ENCODE assay signal across 14 mouse cellular contexts in genomic region chr14:97403176-97403795, GRCm38 (mm10).
A peak's percentile ranks its signal among the peaks of the same experiment; 100 is the strongest.
DNase-seq lines count a peak whose midpoint lies in the region; ATAC-seq lines count a peak whose summit lies in the region.
"Had no signal": no experiment of that assay in that cellular context is flagged by ENCODE, and none has a peak within 500 bp of the region (broad histone marks: within the 10 kb centered on the region; RNA-seq: fewer than 3 reads in every experiment).

No protein-coding gene starts in this region.

- no peak overlapping the region for H3K4me2 ChIP-seq in forebrain, embryonic 12.5 days
- no peak overlapping the region for H3K4me2 ChIP-seq in kidney, embryonic 15.5 days
- H3K4me2 ChIP-seq in midbrain, embryonic 13.5 days (replicated peaks): no peak overlapping the region
- H3K4me2 ChIP-seq in stomach, embryonic 14.5 days (replicated peaks; ENCODE audit: low read depth, low read length): no peak overlapping the region
- H3K4me2 ChIP-seq: forebrain, embryonic 13.5 days; liver, embryonic 13.5 days had no signal

- 77% methylated on average over 3 of the region's 3 CpGs for WGBS in forebrain, embryonic 12.5 days
- 81% methylated on average over 3 of the region's 3 CpGs for WGBS in forebrain, embryonic 10.5 days
- WGBS in kidney, embryonic 15.5 days: 63% methylated on average over 3 of the region's 3 CpGs
- 47% methylated on average over 3 of the region's 3 CpGs for WGBS in midbrain, embryonic 13.5 days
- WGBS in midbrain, embryonic 10.5 days: 64% methylated on average over 3 of the region's 3 CpGs
- WGBS in stomach, embryonic 14.5 days: 39% methylated on average over 3 of the region's 3 CpGs

- H3K4me3 ChIP-seq in forebrain, embryonic 12.5 days (replicated peaks): no peak overlapping the region
- H3K4me3 ChIP-seq in forebrain, embryonic 10.5 days: no peak overlapping the region
- no peak overlapping the region for H3K4me3 ChIP-seq in kidney, embryonic 15.5 days (replicated peaks)
- no peak overlapping the region for H3K4me3 ChIP-seq in midbrain, embryonic 13.5 days (replicated peaks)
- H3K4me3 ChIP-seq in midbrain, embryonic 10.5 days: no peak overlapping the region
- no peak overlapping the region for H3K4me3 ChIP-seq in stomach, embryonic 14.5 days (ENCODE audit: low read depth, low read length)
- H3K4me3 ChIP-seq: forebrain, embryonic 13.5 days; left cerebral cortex, adult 2 months; liver, embryonic 13.5 days had no signal

- no peaks in the 10 kb centered on the region for H3K4me1 ChIP-seq in forebrain, embryonic 12.5 days
- peaks cover 9% of the 10 kb centered on the region; the same call in 1 of the 2 replicates for H3K4me1 ChIP-seq in forebrain, embryonic 10.5 days
- H3K4me1 ChIP-seq in kidney, embryonic 15.5 days: no peaks in the 10 kb centered on the region
- no peaks in the 10 kb centered on the region for H3K4me1 ChIP-seq in midbrain, embryonic 13.5 days (replicated peaks)
- H3K4me1 ChIP-seq in midbrain, embryonic 10.5 days: no peaks in the 10 kb centered on the region
- no peaks in the 10 kb centered on the region for H3K4me1 ChIP-seq in stomach, embryonic 14.5 days (ENCODE audit: control insufficient read depth, insufficient read depth, low read length)
- H3K4me1 ChIP-seq: forebrain, embryonic 13.5 days; liver, embryonic 13.5 days had no signal

- no peak for DNase-seq in forebrain, embryonic 10.5 days (ENCODE audit: extremely low spot score, low spot score)
- no peak for DNase-seq in kidney, adult 9 months
- DNase-seq in midbrain, embryonic 10.5 days (ENCODE audit: low spot score): no peak
- DNase-seq in urinary bladder, adult 2 months (ENCODE audit: low spot score): no peak
- DNase-seq: gastrocnemius, postnatal 36 days; liver, embryonic 13.5 days; thymus, postnatal 36 days had no signal

- 0 out of 2 replicates have a peak, but pooled peaks have one; percentile 36 for ATAC-seq in forebrain, embryonic 12.5 days (ENCODE audit: low FRiP score)
- ATAC-seq in kidney, embryonic 15.5 days (replicated peaks; ENCODE audit: low FRiP score): peak; percentile 40; the same call in 1 of the 2 replicates
- ATAC-seq in midbrain, embryonic 13.5 days: peak; percentile 9; the same call in 1 of the 2 replicates
- ATAC-seq in stomach, embryonic 14.5 days (ENCODE audit: insufficient number of reproducible peaks, insufficient read depth, low FRiP score, low read depth): peak; percentile 46; the same call in 1 of the 2 replicates
- ATAC-seq: forebrain, embryonic 13.5 days had no signal

- H3K9me3 ChIP-seq in forebrain, embryonic 12.5 days: no peaks in the 10 kb centered on the region
- no peaks in the 10 kb centered on the region for H3K9me3 ChIP-seq in forebrain, embryonic 10.5 days
- H3K9me3 ChIP-seq in kidney, embryonic 15.5 days (replicated peaks): no peaks in the 10 kb centered on the region
- H3K9me3 ChIP-seq in midbrain, embryonic 13.5 days: no peaks in the 10 kb centered on the region
- no peaks in the 10 kb centered on the region for H3K9me3 ChIP-seq in midbrain, embryonic 10.5 days (replicated peaks)
- no peaks in the 10 kb centered on the region for H3K9me3 ChIP-seq in stomach, embryonic 14.5 days (ENCODE audit: control insufficient read depth, low read depth, low read length)
- H3K9me3 ChIP-seq: forebrain, embryonic 13.5 days; liver, embryonic 13.5 days had no signal

- no peak overlapping the region for H3K9ac ChIP-seq in forebrain, embryonic 12.5 days
- no peak overlapping the region for H3K9ac ChIP-seq in kidney, embryonic 15.5 days
- no peak overlapping the region for H3K9ac ChIP-seq in midbrain, embryonic 13.5 days (replicated peaks)
- no peak overlapping the region for H3K9ac ChIP-seq in stomach, embryonic 14.5 days (replicated peaks; ENCODE audit: low read depth, low read length)
- H3K9ac ChIP-seq: forebrain, embryonic 13.5 days; liver, embryonic 13.5 days had no signal

- no peaks in the 10 kb centered on the region for H3K36me3 ChIP-seq in forebrain, embryonic 12.5 days (replicated peaks)
- no peaks in the 10 kb centered on the region for H3K36me3 ChIP-seq in forebrain, embryonic 10.5 days (replicated peaks)
- no peaks in the 10 kb centered on the region for H3K36me3 ChIP-seq in kidney, embryonic 15.5 days
- no peaks in the 10 kb centered on the region for H3K36me3 ChIP-seq in midbrain, embryonic 13.5 days
- no peaks in the 10 kb centered on the region for H3K36me3 ChIP-seq in midbrain, embryonic 10.5 days
- H3K36me3 ChIP-seq in stomach, embryonic 14.5 days (ENCODE audit: control insufficient read depth, insufficient read depth, low read length): no peaks in the 10 kb centered on the region
- H3K36me3 ChIP-seq: liver, embryonic 13.5 days had no signal

- H3K27me3 ChIP-seq in forebrain, embryonic 12.5 days: no peaks in the 10 kb centered on the region
- H3K27me3 ChIP-seq in forebrain, embryonic 10.5 days (ENCODE audit: poor library complexity, severe bottlenecking): no peaks in the 10 kb centered on the region
- H3K27me3 ChIP-seq in kidney, embryonic 15.5 days: no peaks in the 10 kb centered on the region
- H3K27me3 ChIP-seq in midbrain, embryonic 13.5 days: no peaks in the 10 kb centered on the region
- no peaks in the 10 kb centered on the region for H3K27me3 ChIP-seq in midbrain, embryonic 10.5 days (ENCODE audit: low read depth, poor library complexity, severe bottlenecking)
- H3K27me3 ChIP-seq in stomach, embryonic 14.5 days (ENCODE audit: control insufficient read depth, insufficient read depth, low read length): no peaks in the 10 kb centered on the region
- H3K27me3 ChIP-seq: forebrain, embryonic 13.5 days; liver, embryonic 13.5 days had no signal

- H3K27ac ChIP-seq in forebrain, embryonic 12.5 days: no peak overlapping the region
- no peak overlapping the region for H3K27ac ChIP-seq in forebrain, embryonic 10.5 days
- no peak overlapping the region for H3K27ac ChIP-seq in kidney, embryonic 15.5 days
- H3K27ac ChIP-seq in midbrain, embryonic 13.5 days: no peak overlapping the region
- H3K27ac ChIP-seq in midbrain, embryonic 10.5 days (replicated peaks): no peak overlapping the region
- no peak overlapping the region for H3K27ac ChIP-seq in stomach, embryonic 14.5 days (ENCODE audit: low read length)
- H3K27ac ChIP-seq: forebrain, embryonic 13.5 days; left cerebral cortex, adult 2 months; liver, embryonic 13.5 days; macrophage had no signal
